Mouse (Mus musculus) frontal cortex, adult (tissue): Measurements from ENCODE around the gene Mrps2.
A peak's percentile ranks its signal among the peaks of the same experiment; 100 is the strongest.

Source experiments
- ATAC-seq: cut with Nextera tagmentation; 2 replicates; pipeline ENCODE4 v1.9.2; 2017; ENCODE audit warnings: mild to moderate bottlenecking, moderate library complexity, mixed read lengths; ENCODE audit not compliant: low TSS enrichment

The Mrps2 gene

GRCm38 (mm10) chr2:28467860-28468485, at the start of gene Mrps2:
TSS of gene Mrps2 (plus strand) at chr2:28468066.
- ATAC-seq: peak; percentile 89

DNA sequence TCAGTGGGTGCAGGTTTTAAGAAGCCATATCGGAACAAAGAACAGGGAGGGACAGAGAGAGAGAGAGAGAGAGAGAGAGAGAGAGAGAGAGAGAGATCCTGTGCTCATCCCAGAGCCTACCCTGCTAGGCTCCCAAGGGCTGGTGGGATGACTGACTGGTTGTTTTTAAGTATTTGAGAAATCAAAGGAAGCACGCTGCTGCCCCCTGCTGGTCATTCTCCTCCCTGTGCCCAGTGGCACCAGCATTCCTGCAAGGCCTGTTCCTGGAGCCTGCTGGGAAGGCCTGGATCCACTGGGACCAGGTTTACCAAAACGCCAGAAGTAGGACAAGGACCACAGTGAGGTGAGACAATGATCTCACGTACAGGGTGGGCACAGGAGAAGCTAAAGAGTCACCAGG, 48.0 kb upstream of the Mrps2 start:
- ATAC-seq: peak; percentile 75

- no peak for ATAC-seq
These were observed 44.7 kb upstream of the Mrps2 start for GRCm38 (mm10) chr2:28423167-28423566.

DNA sequence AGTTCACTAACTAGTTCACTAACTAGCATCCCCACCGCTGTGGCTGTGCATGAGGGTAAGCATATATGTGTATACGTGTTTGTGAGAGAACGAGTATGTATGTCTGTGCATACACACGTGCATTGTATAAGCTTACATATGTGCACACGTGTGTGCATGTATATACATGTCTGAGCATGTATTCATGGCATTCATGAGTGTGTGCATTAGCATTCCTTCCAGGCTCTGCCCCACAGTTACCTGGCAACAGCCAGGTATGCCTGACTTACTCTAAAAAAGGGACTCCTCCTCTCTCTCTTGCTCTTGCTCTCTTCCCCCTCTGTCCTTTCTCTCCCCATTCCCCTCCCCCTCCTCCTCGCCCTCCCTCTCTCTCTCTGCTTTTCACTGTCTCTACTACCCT, 40.6 kb upstream of the Mrps2 start:
- no peak for ATAC-seq

DNA sequence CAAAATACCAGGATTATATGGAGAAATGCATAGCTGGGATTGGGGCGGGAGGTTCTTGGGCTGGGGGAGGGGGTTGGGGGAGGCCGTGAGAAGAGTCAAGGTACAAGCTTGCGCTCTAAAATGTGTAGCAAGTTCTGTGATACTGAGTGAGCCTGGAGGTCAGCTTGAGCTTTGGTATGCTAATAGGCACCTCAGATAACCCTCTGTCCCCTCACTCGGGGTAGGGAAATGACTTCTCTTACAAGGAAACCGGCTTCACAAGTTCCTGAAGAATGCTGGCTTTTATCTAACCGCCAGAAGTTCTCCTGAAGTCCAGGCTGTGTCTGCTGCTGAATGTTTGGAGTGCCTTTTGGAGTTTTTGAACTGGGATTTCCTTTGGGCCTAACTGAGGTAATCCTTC, 37.0 kb upstream of the Mrps2 start:
- no peak for ATAC-seq

DNA sequence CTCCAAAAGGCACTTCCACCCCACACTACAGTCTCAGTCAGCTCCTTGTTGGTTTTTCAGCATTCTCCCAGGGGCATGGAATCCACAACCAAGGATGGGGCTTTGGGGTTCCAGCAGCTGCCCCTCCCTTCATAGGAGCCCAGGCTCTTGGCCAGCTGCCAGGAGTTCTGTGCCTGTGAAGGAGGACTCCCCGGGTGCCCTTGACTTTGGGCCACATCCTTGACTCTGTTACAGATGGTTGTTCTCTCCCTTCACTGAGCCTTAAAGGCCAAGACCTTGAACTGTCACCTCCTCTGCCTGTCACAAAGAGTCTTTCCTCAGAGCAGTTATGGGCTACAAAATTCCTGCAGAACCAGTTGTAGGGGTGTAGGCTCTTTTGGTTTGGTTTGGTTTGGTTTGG, 35.1 kb upstream of the Mrps2 start:
- no peak for ATAC-seq

DNA sequence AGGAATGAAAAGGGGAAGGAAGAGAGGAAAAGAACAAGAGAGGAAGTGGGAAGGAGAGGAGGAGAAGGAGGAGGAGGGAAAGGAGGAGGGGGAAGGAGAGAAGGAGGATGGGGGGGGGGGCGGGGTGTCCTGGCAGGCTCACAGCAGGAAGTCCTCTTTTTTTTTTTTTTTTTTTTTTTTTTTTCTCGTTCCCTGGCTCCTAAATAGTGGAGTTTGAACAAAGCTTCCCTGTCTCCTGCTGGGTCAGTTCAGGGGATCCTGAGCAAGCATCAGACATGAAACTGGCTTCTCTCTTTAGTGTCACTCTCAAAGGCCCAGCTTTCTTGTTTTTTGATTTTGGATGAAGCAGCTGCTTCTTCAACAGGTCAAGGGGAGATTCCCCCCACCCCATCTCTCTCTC, 34.4 kb upstream of the Mrps2 start:
- no peak for ATAC-seq

DNA sequence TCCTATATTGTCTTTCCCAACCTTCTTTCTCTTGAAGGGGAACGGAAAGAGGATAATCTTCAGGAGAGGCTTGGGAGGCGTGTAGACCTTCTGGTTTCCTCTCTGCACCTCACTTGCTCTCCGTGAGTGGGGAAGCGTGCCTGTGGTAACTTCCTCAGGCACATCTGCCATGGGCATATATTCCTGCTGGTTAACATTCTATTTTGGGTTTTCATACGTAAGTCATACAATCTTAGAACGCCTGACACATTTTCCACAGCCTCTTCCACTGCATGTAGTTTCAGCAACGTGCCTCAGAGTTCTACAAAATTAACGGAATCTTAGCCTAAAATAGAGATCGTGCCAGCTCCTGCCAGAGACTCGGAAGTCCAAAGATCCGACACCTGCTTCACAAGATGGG, 32.5 kb upstream of the Mrps2 start:
- ATAC-seq: peak; percentile 72

GRCm38 (mm10) chr2:28440842-28441241, 27.0 kb upstream of the Mrps2 start:
- no peak for ATAC-seq

- ATAC-seq: no peak
These were observed 22.8 kb upstream of the Mrps2 start for GRCm38 (mm10) chr2:28445082-28445481.

GRCm38 (mm10) chr2:28446181-28446514, 21.7 kb upstream of the Mrps2 start:
- 0 out of 2 replicates have a peak, but pooled peaks have one; percentile 3 for ATAC-seq

DNA sequence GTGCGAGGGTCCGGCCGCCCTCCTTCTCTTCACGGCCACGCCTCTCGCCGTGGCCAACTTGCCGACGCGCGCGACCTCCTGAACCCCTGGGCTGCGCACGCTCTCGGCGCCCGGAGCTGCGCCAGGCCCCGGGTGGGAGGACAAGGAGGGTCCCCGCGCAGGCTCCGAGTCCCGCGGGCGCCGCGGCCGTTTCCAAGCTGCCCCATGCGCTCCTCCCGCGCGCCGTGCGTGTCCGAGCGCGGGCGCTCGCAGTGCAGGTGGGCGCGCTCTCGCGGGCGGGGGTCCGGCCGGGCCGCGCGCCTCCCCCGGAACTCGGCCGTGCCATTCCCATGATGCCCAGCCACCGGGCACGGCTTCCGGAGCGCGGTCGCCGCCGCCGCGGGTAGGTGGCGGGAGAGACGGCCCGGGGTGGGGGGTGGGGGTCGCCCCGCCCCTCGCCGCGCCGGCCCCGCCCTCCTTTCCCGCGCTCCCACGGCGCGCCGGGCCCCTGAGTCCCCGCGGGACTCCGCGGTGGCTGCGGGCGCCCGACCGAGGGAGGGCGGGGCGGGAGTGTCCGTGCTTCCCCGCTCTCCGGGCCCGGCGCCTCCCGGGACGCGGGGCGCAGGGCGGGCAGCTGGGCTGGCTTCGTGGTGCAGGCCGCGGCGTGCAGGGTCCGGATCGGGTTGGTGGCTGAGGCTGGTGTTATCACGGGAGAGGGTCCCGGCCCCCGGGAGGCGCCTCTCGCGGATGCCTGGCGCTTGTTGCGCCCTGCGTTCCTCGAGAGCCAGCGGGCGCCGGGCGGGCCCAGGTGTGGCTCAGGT, 21.2 kb upstream of the Mrps2 start, which contains the start of gene Ppp1r26:
Gene Ppp1r26, plus strand, starts transcription at position 286 of the 800 bp plus-strand sequence.
- peak; percentile 35; the same call in 1 of the 2 replicates for ATAC-seq

GRCm38 (mm10) chr2:28447315-28447670, 20.6 kb upstream of the Mrps2 start:
- peak; percentile 24; the same call in 1 of the 2 replicates for ATAC-seq

GRCm38 (mm10) chr2:28451663-28452062, 16.2 kb upstream of the Mrps2 start:
- no peak for ATAC-seq

DNA sequence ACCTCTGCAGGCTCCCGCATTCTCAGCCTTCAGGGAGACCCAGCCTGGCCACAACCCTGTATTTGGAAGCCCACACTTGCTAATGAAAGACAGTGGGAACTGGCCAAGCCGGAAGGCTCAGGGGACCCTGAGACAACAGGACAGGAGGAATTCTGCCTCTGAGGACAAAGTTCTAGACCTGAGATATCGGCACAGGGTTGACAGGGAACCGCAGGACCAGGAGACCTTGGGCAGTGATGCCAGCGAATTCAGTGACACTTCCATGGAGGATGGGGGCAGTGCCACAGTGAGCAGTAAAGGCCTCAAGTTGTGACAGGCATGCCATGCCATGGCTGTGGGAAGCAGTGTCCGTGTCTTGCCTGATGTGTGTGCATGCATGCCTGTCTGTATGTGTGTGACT, 14.3 kb upstream of the Mrps2 start:
- ATAC-seq: no peak

GRCm38 (mm10) chr2:28456616-28457015, 11.2 kb upstream of the Mrps2 start:
- ATAC-seq: no peak

DNA sequence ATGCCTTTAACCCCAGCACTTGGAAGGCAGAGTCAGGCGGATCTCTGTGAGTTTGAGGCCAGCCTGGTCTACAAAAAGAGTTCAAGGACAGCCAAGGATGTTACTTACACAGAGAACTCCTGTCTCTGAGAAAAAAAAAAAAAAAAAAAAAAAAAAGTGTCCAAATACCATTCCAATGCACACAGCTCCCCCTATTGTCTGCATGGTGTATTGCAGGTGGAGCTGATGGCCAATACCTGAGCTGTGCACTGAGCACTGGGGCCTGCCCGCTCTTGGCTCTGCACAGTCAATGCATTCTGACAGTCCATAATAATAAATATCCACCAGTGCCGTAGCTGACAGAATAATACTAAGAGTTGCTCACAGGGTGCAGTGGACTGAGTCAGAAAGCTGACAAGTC, 3.9 kb upstream of the Mrps2 start:
- no peak for ATAC-seq

DNA sequence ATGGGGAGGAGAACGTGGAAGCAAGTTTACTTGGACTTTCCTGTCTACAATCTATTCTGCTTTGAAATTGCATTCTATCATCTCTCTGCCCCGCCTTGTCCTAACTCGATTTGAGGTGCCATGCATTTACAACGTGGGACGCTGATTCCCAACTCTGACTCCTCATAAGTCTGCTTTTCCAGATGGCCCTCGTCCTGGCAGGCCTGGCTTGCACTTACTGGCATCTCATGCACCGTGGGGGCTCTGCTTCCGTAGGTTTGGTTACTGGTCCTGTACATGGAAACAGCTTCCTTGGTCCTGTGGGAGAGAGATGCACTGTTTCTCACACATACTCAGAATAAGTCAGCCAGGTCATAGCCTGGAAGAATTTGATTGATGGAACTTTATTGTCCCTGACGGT, 2.9 kb upstream of the Mrps2 start:
- no peak for ATAC-seq

DNA sequence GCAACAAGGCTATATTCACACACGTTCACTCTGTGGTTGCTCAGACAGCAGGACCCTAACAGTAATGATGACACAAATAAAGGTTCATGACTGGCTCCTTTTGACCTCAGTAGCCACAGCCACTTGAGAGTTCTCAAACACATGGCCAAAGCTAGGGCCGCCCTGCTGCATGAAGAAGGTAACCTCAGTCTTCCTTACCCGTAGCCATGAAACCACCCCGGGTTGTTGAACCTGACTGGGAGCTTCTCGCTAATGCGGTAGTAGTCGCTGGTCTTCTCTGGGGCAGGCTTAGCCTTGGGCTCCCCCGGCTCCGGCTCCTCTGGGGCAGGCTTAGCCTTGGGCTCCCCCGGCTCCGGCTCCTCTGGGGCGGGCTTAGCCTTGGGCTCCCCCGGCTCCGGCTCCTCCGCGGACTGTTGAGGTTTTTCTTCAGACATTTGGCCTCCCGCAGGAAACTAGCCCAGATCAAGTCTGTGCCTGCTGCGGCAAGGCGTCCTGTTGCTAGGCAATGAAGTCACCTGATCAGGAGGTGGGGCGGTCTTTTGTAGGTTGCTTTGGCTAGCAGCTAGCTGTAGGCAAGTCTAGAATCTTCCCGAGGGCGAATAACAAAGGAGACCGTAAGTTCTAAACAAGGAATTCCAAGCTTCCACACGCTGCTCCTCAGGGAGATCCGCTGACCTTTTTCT, 1.9 kb upstream of the Mrps2 start, which contains the start of gene 1700007K13Rik:
Gene 1700007K13Rik, minus strand, starts transcription at position 497 of the 683 bp plus-strand sequence.
- ATAC-seq: peak; percentile 81

GRCm38 (mm10) chr2:28468486-28469225, 790 bp downstream of the Mrps2 start:
- ATAC-seq: no peak

- no peak for ATAC-seq
These were observed 1.6 kb downstream of the Mrps2 start for GRCm38 (mm10) chr2:28469461-28469860.

- no peak for ATAC-seq
These were observed 2.7 kb downstream of the Mrps2 start for GRCm38 (mm10) chr2:28470591-28470990.
